Mouse (Mus musculus) liver, embryonic 14.5 days (tissue): ENCODE results near the gene Bivm.

Experiments used
- CTCF ChIP-seq: IDR thresholded peaks from 2 replicates; pipeline ENCODE4 v1.5.1; 2016; ENCODE audit warnings: antibody characterized with exemption, low read depth, control low read depth
- EP300 ChIP-seq: IDR thresholded peaks from 2 replicates; pipeline ENCODE4 v1.6.1; 2016; ENCODE audit warnings: antibody characterized with exemption, low read depth

DNA sequence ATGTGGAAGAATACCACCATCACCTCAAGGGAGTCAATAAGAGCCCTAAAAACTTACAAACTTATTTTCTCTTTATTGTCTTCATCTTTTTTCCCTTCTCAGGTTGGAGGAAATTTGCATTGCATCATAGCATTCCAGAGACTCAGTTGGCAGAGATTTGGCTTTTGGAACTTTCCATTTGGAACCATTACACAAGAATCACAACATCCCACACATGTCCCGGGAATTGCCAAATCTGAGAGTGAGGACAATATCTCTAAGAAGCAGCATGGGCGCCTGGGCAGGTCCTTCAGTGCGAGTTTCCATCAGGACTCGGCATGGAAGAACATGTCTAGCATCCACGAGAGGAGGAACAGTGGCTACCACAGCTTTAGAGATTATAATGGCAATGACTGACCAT, 24.0 kb downstream of the Bivm start:
- TF ChIP-seq CTCF = no peak
- TF ChIP-seq EP300 = no peak
